Mouse (Mus musculus) left cerebral cortex, adult 2 months (tissue): ENCODE data around the gene Acbd4. TPM values are rescaled to one million over a fixed set of nuclear protein-coding genes. Genes with fewer than 3 reads are reported as not detected.
A peak's percentile ranks its signal among the peaks of the same experiment; 100 is the strongest.

ENCODE experiments used
- DNase-seq, 2 experiments: peaks; one replicate each; pipeline ENCODE4 v3.0.0; 2021 to 2022; ENCODE audit warnings: low spot score in 2 of 2, mixed read lengths in 1 of 2; ENCODE audit errors: extremely low spot score in 1 of 2
- H3K27ac ChIP-seq: fragments of 200-600 bp; 2 replicates; pipeline ENCODE4 v1.8.1; 2022
- H3K4me3 ChIP-seq: fragments of 200-600 bp; 2 replicates; pipeline ENCODE4 v1.8.1; 2022
- CTCF ChIP-seq: fragments of 200-600 bp; IDR thresholded peaks from 2 replicates; pipeline ENCODE4 v1.8.1; 2022; ENCODE audit warnings: antibody characterized with exemption, mild to moderate bottlenecking, moderate library complexity
- intact Hi-C: fragments of 180-260 bp; cut with DNase I; formaldehyde crosslinking; loops from one replicate; pipeline ENCODE4 v1.15.1; 2025
- total RNA-seq, 2 experiments: library from RNA; stranded (reverse); gene quantifications; 2 replicates each; pipeline ENCODE4 v1.2.3; 2021

The Acbd4 gene
- total RNA-seq, 2 experiments from 2014 or later: 72.3 to 88.2 TPM

DNA sequence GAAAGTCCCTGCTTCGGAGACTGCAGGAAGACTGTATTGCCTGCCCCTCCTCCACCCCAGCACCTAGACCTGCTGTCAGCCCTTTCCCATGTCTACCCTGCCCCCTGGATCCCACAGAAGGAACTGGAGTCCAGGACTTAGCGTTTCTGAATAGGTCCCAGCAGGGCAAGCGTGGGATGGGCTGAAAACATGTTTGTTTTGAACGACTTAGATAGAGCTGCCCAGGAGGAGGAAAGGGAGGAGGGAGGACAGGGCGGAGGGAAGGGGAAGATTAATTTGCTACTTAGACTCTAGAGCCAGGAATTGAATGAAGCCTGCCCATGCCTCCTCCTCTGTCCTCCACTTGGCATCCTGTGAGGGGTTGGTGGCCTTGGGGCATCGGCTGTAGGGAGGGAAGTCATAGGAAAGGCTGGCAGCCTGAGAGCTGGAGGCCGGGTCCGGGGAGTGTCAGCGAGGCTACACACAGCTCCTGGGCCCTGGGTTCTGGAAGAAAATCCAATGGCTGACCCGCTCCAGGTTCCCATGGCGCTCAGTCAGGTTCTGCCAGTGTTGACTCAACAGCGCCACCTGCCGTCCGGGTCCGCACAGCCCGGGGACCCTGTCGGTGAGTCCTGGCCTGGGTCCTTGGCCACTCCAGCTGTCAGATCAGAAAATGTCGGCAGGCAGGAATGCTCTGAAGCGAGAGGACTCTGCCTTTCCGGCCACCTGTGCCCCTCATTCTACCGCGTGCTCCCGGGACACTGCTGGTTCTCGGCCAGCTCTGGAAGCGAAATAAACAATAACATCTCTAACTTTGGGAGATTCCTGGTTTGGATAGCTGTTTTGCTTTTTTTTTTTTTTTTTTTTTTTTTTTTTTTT is 57.4 kb downstream of the Acbd4 start:
- TF ChIP-seq CTCF: peak; percentile 95
- intact Hi-C loops: loop anchor here (1.0 to 10.0 kb wide), 3 partner anchors 42 to 254 kb away; partner anchors contain the start of gene Gfap
- peak overlapping the region; percentile 61; the same call in 1 of the 2 replicates for H3K27ac ChIP-seq
- 0 out of 2 replicates have a peak overlapping the region, but pooled peaks have one; percentile 1 for H3K4me3 ChIP-seq
- peak; percentile 91 to 95 for DNase-seq

DNA sequence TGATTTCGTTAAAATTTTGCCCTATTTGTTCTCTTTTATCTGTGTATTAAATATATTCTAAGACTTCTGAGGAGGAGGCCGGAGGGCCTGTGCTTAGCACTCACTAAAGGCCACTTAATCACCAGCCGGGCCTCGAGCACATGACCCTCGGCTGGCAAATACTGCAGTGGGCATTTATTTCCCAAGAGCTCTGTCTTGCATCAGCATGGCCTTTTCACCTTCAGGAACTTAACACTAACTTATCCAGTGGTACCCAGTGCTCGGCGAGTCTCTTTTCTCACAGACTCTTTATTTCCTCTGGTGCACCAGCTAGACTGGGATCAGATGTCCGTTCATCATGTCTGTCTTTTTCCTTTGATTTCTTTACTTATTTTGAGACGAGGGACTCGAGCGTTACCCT is 59.3 kb downstream of the Acbd4 start:
- TF ChIP-seq CTCF: no peak
- intact Hi-C loops: loop anchor here (10.0 kb wide), 1 partner anchor 394 kb away; no protein-coding TSS in a partner anchor
- DNase-seq: no peak
- Histone ChIP-seq H3K4me3 (no peak overlapping the region), H3K27ac (no peak overlapping the region)

DNA sequence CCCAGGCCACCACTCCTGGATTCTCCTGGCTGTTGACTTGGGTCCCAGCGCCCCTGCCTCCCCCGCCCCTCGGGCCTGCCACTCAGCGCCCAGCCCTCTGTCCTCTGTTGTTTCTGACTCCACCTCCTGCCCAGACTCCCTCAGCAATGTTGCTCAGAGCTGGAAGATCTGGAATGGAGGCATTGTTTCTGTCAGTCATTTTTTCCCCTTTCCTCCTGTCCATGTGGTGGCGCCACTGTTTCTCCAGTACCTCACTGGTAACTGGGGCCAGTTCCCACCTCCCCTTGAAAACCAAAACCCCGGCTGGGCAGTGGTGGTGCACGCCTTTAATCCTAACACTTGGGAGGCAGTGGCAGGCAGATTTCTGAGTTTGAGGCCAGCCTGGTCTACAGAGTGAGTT is 60.0 kb downstream of the Acbd4 start:
- no peak; the same call in 1 of the 2 replicates for TF ChIP-seq CTCF
- intact Hi-C loops: loop anchor here (10.0 kb wide), 1 partner anchor 393 kb away; no protein-coding TSS in a partner anchor
- H3K27ac ChIP-seq: no peak overlapping the region
- H3K4me3 ChIP-seq: no peak overlapping the region
- DNase-seq: no peak

Other genes starting within 250 kb of the Acbd4 start
- 100 to 1,000 TPM; 135 to 138 TPM for gene Eftud2, start 220.7 kb upstream of the Acbd4 start, total RNA-seq
- 1 to 10 TPM; 1.8 to 2.6 TPM for gene Ccdc103, start 220.5 kb upstream of the Acbd4 start, total RNA-seq
- not detected for gene Fam187a, start 216.5 kb upstream of the Acbd4 start, total RNA-seq
- 100 to 1,000 TPM; 111 to 120 TPM for gene Gfap, start 200.8 kb upstream of the Acbd4 start, total RNA-seq
- gene Kif18b, start 176.6 kb upstream of the Acbd4 start, total RNA-seq: not detected
- 10 to 100 TPM in 1 of 2 experiments, 1 to 10 TPM in 1; 9.3 to 14.0 TPM for gene C1ql1, start 155.0 kb upstream of the Acbd4 start, total RNA-seq
- gene Nmt1, start 73.5 kb upstream of the Acbd4 start, total RNA-seq: 100 to 1,000 TPM; 117 to 130 TPM
- gene Dcakd, start 73.3 kb upstream of the Acbd4 start, total RNA-seq: 10 to 100 TPM; 48.3 to 50.9 TPM
- 10 to 100 TPM; 16.5 to 19.0 TPM for gene Plcd3, start within 50 bp of the Acbd4 start, total RNA-seq
- gene Hexim1, start 14.5 kb downstream of the Acbd4 start, total RNA-seq: 10 to 100 TPM; 49.6 to 50.0 TPM
- gene Hexim2, start 30.7 kb downstream of the Acbd4 start, total RNA-seq: 10 to 100 TPM; 14.0 to 14.1 TPM
- gene Fmnl1, start 69.4 kb downstream of the Acbd4 start, total RNA-seq: 100 to 1,000 TPM; 186 to 209 TPM
- 1 to 10 TPM; 2.2 to 2.7 TPM for gene 1700023F06Rik, start 106.9 kb downstream of the Acbd4 start, total RNA-seq
- 1 to 10 TPM; 1.7 to 2.9 TPM for gene Spata32, start 116.8 kb downstream of the Acbd4 start, total RNA-seq
- gene Map3k14, start 165.8 kb downstream of the Acbd4 start, total RNA-seq: 1 to 10 TPM; 4.4 to 4.9 TPM